Mouse (Mus musculus): Measurements from ENCODE around the gene Hdac1.

GRCm38 (mm10) chr4:129490972-129491880, 51.3 kb downstream of the Hdac1 start, which contains the start of the genes Tssk3 and Fam229a:
- TF ChIP-seq CTCF (conservative IDR thresholded peaks at IDR 0.05; ENCODE audit: insufficient read depth, insufficient read length, low read depth, low read length): 0 out of 2 replicates have a peak, but pooled peaks have one; percentile 5
- TF ChIP-seq POLR2A (IDR thresholded peaks at IDR 0.05; ENCODE audit: low read depth, low read length): no peak
